Mouse (Mus musculus) liver, postnatal 0 days (tissue): Measurements from ENCODE around the gene Cbx7.

ENCODE experiments used
- CTCF ChIP-seq: sonication (generic); IDR thresholded peaks from 2 replicates; pipeline ENCODE4 v1.5.1; 2016; ENCODE audit warnings: antibody characterized with exemption, low read depth
- EP300 ChIP-seq: IDR thresholded peaks from 2 replicates; pipeline ENCODE4 v1.6.1; 2016; ENCODE audit warnings: antibody characterized with exemption, low read depth, mild to moderate bottlenecking

GRCm38 (mm10) chr15:79964376-79964775 lies 6.5 kb downstream of the Cbx7 start:
- TF ChIP-seq CTCF (no peak), EP300 (no peak)
